Mouse (Mus musculus) urinary bladder, adult 18-20 months (tissue): ENCODE measurements at regions not wholly inside any gene's neighbourhood (a gene's known extent, or its start where the extent isn't known, plus 50 kb on each side); places are given as distances from the start of the nearest gene placed in this dataset.
A peak's percentile ranks its signal among the peaks of the same experiment; 100 is the strongest.

ENCODE experiments used
- DNase-seq, 2 experiments: peaks; one replicate each; pipeline ENCODE4 v3.0.0; 2022; ENCODE audit warnings: low spot score in 2 of 2, mixed read lengths in 2 of 2

- DNase-seq, result no peak
These were observed 77.1 kb upstream of the Paip1 start for GRCm38 (mm10) chr13:119351346-119351745.

- no peak for DNase-seq
These were observed 69.7 kb upstream of the Paip1 start for GRCm38 (mm10) chr13:119358696-119359095.

GRCm38 (mm10) chr13:119363379-119363778 lies 65.0 kb upstream of the Paip1 start:
- DNase-seq, result no peak

GRCm38 (mm10) chr13:119364160-119364559 lies 64.2 kb upstream of the Paip1 start:
- no peak for DNase-seq

- DNase-seq, result no peak
These were observed 60.9 kb upstream of the Paip1 start for GRCm38 (mm10) chr13:119367544-119367943.

- DNase-seq, result peak; percentile 26 to 69
These were observed 49.9 kb upstream of the Paip1 start for GRCm38 (mm10) chr13:119378404-119379037.
